Mouse (Mus musculus): ENCODE results near the gene Ppil4. TPM values are rescaled to one million over a fixed set of nuclear protein-coding genes. Genes with fewer than 3 reads are reported as not detected.

The Ppil4 gene
- total and polyA plus RNA-seq, 2 experiments = 2.8 to 12.1 TPM

DNA sequence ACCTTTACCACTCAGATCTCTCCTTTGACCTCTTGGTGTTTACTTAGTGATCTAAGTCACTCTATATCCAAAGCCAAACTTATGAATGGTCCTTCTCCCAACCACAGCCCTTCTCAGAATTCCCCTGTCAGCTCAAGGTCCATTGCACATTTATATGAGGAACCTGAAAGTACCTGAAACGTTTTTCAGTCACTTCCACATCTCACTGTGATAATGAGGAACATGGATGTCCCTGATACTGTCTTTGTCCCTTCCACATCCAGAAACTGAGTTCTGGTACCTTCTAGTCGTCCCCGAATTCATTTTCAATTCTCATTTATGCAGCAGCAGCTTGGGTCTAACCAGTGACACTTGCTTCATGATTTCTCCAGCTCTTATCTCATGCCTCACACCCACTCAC is 59.2 kb downstream of the Ppil4 start:
- H3K36me3 ChIP-seq (ENCODE audit: control insufficient read depth, insufficient read depth, low read length) = no peaks in the 10 kb centered on the region
- H3K9ac ChIP-seq (ENCODE audit: low read depth, low read length) = no peak overlapping the region
- H3K27me3 ChIP-seq (ENCODE audit: control insufficient read depth, insufficient read depth, low read length) = no peaks in the 10 kb centered on the region
- H3K4me3 ChIP-seq (ENCODE audit: insufficient read depth, low read depth, low read length) = no peak overlapping the region
- TF ChIP-seq CTCF (IDR thresholded peaks at IDR 0.05; ENCODE audit: low read depth, low read length) (no peak), POLR2A (IDR thresholded peaks at IDR 0.05; ENCODE audit: extremely low read depth, insufficient read depth, low read length) (no peak)
- H3K79me2 ChIP-seq (ENCODE audit: control insufficient read depth, insufficient read depth, low read length) = no peaks in the 10 kb centered on the region
- DNase-seq (ENCODE audit: extremely low read depth, low read depth, low spot score) = peak; percentile 74
- peaks cover 5% of the 10 kb centered on the region; the same call in 1 of the 2 replicates for H3K4me1 ChIP-seq (ENCODE audit: control insufficient read depth, insufficient read depth, low read length)
- H3K27ac ChIP-seq (replicated peaks; ENCODE audit: insufficient read depth, low read depth, low read length) = no peak overlapping the region
- WGBS = 54% methylated on average over 3 of the region's 3 CpGs

GRCm38 (mm10) chr10:7860494-7860893 is 67.8 kb downstream of the Ppil4 start:
- TF ChIP-seq CTCF (IDR thresholded peaks at IDR 0.05; ENCODE audit: low read depth, low read length) (no peak), POLR2A (IDR thresholded peaks at IDR 0.05; ENCODE audit: extremely low read depth, insufficient read depth, low read length) (no peak)
- no peak overlapping the region for H3K9ac ChIP-seq (ENCODE audit: low read depth, low read length)
- 93% methylated on average over 7 of the region's 7 CpGs for WGBS
- H3K27ac ChIP-seq (replicated peaks; ENCODE audit: insufficient read depth, low read depth, low read length) = no peak overlapping the region
- no peak overlapping the region for H3K4me3 ChIP-seq (ENCODE audit: insufficient read depth, low read depth, low read length)
- H3K4me1 ChIP-seq (ENCODE audit: control insufficient read depth, insufficient read depth, low read length) = peaks cover 5% of the 10 kb centered on the region; the same call in 1 of the 2 replicates
- DNase-seq (ENCODE audit: extremely low read depth, low read depth, low spot score) = no peak
- H3K27me3 ChIP-seq (ENCODE audit: control insufficient read depth, insufficient read depth, low read length) = no peaks in the 10 kb centered on the region
- no peaks in the 10 kb centered on the region for H3K36me3 ChIP-seq (ENCODE audit: control insufficient read depth, insufficient read depth, low read length)
- H3K79me2 ChIP-seq (ENCODE audit: control insufficient read depth, insufficient read depth, low read length) = no peaks in the 10 kb centered on the region

GRCm38 (mm10) chr10:7861259-7861936 is 68.7 kb downstream of the Ppil4 start:
- H3K27me3 ChIP-seq (ENCODE audit: control insufficient read depth, insufficient read depth, low read length) = no peaks in the 10 kb centered on the region
- H3K4me1 ChIP-seq (ENCODE audit: control insufficient read depth, insufficient read depth, low read length) = peaks cover 5% of the 10 kb centered on the region; the same call in 1 of the 2 replicates
- no peaks in the 10 kb centered on the region for H3K36me3 ChIP-seq (ENCODE audit: control insufficient read depth, insufficient read depth, low read length)
- WGBS = 92% methylated on average over 14 of the region's 14 CpGs
- DNase-seq (ENCODE audit: extremely low read depth, low read depth, low spot score) = no peak
- TF ChIP-seq POLR2A (IDR thresholded peaks at IDR 0.05; ENCODE audit: extremely low read depth, insufficient read depth, low read length) (no peak), CTCF (IDR thresholded peaks at IDR 0.05; ENCODE audit: low read depth, low read length) (no peak)
- no peak overlapping the region for H3K4me3 ChIP-seq (ENCODE audit: insufficient read depth, low read depth, low read length)
- H3K79me2 ChIP-seq (ENCODE audit: control insufficient read depth, insufficient read depth, low read length) = no peaks in the 10 kb centered on the region
- no peak overlapping the region for H3K27ac ChIP-seq (replicated peaks; ENCODE audit: insufficient read depth, low read depth, low read length)
- no peak overlapping the region for H3K9ac ChIP-seq (ENCODE audit: low read depth, low read length)

GRCm38 (mm10) chr10:7861937-7862657 is 69.4 kb downstream of the Ppil4 start:
- H3K4me1 ChIP-seq (ENCODE audit: control insufficient read depth, insufficient read depth, low read length) = peaks cover 5% of the 10 kb centered on the region; the same call in 1 of the 2 replicates
- no peaks in the 10 kb centered on the region for H3K36me3 ChIP-seq (ENCODE audit: control insufficient read depth, insufficient read depth, low read length)
- no peak overlapping the region for H3K9ac ChIP-seq (ENCODE audit: low read depth, low read length)
- H3K27me3 ChIP-seq (ENCODE audit: control insufficient read depth, insufficient read depth, low read length) = no peaks in the 10 kb centered on the region
- H3K27ac ChIP-seq (replicated peaks; ENCODE audit: insufficient read depth, low read depth, low read length) = no peak overlapping the region
- TF ChIP-seq POLR2A (IDR thresholded peaks at IDR 0.05; ENCODE audit: extremely low read depth, insufficient read depth, low read length) (no peak), CTCF (IDR thresholded peaks at IDR 0.05; ENCODE audit: low read depth, low read length) (no peak)
- WGBS = 95% methylated on average over 25 of the region's 25 CpGs
- DNase-seq (ENCODE audit: extremely low read depth, low read depth, low spot score) = no peak
- H3K4me3 ChIP-seq (ENCODE audit: insufficient read depth, low read depth, low read length) = no peak overlapping the region
- no peaks in the 10 kb centered on the region for H3K79me2 ChIP-seq (ENCODE audit: control insufficient read depth, insufficient read depth, low read length)

DNA sequence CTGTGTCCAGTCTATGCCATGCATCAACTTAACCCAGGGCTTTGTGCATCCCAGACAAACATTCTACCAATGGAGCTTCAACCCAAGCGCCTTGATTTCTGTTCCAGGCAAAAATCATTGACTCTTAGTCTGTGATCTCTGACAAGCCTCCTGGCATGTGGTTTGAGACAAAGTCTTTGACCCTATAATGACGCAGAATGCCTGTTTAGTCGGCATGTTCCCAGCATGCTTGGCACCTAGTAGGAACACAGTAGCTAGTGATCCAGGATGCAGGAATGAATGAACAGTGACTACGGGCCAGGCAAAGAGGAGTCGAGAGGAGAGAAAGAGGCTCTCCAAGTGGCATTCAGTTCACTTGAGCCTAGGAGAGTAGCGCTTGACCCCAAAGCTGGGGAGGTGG is 70.7 kb downstream of the Ppil4 start:
- peak; percentile 93 for DNase-seq (ENCODE audit: extremely low read depth, low read depth, low spot score)
- WGBS = 80% methylated on average over 6 of the region's 6 CpGs
- H3K9ac ChIP-seq (ENCODE audit: low read depth, low read length) = no peak overlapping the region
- TF ChIP-seq CTCF (IDR thresholded peaks at IDR 0.05; ENCODE audit: low read depth, low read length) (no peak), POLR2A (IDR thresholded peaks at IDR 0.05; ENCODE audit: extremely low read depth, insufficient read depth, low read length) (no peak)
- H3K79me2 ChIP-seq (ENCODE audit: control insufficient read depth, insufficient read depth, low read length) = no peaks in the 10 kb centered on the region
- H3K4me1 ChIP-seq (ENCODE audit: control insufficient read depth, insufficient read depth, low read length) = peaks cover 5% of the 10 kb centered on the region; the same call in 1 of the 2 replicates
- H3K27me3 ChIP-seq (ENCODE audit: control insufficient read depth, insufficient read depth, low read length) = no peaks in the 10 kb centered on the region
- no peak overlapping the region for H3K27ac ChIP-seq (replicated peaks; ENCODE audit: insufficient read depth, low read depth, low read length)
- no peak overlapping the region for H3K4me3 ChIP-seq (ENCODE audit: insufficient read depth, low read depth, low read length)
- H3K36me3 ChIP-seq (ENCODE audit: control insufficient read depth, insufficient read depth, low read length) = no peaks in the 10 kb centered on the region
